Mouse (Mus musculus) testis, postnatal 10 days (tissue): ENCODE data around the gene Cxcl15.
"Not testable (repeated sequence)": the region's sequence is repeated elsewhere in the genome, so short reads cannot be mapped to it uniquely, and the experiment has no call there.

Experiments used
- DNase-seq: peaks from one replicate; pipeline ENCODE4 v3.0.0; 2021; ENCODE audit warnings: low spot score

Gene Cxcl15

DNA sequence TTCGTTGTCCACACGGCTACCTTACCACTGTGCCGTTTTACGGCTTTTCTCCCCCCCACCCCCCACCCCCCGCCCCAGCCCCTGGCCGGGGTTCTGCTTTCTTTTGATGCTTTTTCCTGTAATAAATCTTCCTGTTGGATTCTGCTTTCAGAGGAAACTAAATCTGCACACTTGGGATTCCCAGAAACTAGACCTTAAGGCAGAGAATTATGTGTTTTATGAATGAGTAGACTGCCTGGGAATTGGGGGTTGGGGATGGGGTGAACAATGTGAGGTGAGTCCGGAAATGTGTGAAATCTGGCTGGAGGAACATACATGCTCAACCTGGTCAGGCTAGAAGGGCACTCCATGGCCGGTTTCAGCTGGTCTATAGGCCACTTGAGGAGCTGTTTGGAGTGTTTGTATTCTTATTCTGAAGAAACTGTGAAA lies 4.2 kb upstream of the Cxcl15 start:
- no peak for DNase-seq

DNA sequence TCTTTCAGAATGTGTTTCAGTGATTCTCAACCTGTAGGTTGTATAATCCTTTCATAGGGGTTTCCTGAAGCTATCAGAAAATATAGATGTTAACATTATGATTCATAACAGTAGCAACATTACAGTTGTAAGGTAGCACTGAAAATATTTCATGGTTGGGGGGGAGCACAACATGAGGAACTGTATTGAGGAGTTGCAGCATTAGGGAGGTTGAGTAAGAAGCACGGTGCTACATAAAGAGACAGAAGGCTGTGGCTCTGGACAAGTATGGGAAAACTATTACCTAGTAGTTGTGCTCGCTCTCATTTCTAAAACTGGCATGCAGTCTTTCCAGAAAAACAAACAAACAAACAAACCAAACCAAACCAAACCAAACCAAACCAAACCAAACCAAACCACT lies 1.1 kb downstream of the Cxcl15 start:
- DNase-seq = not testable (repeated sequence)

DNA sequence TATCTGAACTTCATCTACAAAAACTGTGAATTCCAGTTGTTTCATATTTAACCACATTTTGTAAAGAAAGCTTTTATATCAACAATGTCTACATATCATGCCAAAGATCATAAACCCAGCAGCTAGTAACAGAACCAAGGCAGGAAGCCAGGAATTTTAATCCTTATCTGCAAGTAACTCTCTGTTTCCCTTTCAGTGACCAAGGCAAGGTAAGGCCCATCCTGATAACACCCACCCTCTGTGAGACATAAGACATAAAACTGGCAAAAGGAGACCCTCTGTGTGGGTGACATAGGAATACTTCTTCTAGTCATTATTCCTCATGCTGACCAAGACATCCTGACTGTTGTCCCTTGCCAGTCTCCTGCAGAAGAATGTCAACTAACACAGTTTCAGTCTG lies 10.2 kb downstream of the Cxcl15 start:
- no peak for DNase-seq

DNA sequence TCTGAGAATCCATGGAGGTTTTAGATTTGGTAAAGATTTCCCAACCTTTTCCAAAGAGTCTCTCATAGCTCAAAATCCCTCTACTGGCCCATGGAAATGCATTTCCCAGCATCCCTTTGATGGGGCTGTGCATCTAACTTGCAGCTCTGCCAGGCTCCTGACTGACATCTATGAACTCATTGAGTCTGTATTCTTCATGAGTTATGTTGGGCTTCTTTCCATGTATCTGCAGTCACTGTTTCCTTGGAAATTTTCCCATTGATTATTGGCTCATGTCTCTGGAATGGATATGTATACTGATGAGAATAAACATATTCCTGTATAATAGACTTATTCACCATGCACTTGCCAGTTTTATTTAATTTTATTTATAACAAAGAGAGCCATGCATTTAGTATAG lies 11.7 kb downstream of the Cxcl15 start:
- DNase-seq = no peak

DNA sequence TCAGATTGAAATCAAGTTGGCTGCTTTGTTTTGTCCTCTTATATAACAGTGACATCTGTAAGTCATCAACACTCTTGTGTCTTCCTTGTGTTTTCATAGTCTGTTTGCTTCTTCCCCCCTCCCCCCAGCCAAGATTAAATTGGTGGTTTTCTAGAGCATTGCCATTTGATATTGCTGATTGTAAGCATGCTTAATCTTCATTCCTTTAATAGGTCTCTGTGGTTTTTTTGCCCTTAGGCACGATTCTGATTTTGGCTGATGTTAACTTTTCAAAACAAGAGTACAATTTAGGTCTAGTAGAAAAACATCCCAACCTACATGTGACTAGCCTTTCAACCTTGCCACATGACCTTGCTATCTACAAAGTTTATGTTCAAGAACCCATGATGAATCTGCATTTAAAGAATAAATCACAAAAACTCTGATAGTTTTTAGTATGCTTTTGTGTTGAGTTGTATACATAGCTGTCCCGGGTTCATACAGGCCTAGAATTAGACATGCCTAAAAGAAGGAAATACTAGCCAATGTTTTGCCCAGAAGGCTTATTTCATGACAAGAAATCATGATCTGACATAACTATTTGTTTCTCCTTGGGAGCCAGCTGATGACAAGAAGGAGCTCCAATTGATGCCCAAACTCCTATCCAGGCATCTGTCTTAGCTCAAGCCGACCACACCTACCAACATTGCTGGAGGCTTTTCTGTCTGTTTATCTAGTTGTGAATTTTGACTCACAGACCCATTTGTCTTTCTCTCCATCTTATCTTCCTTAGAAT lies 13.0 kb downstream of the Cxcl15 start:
- DNase-seq = no peak

DNA sequence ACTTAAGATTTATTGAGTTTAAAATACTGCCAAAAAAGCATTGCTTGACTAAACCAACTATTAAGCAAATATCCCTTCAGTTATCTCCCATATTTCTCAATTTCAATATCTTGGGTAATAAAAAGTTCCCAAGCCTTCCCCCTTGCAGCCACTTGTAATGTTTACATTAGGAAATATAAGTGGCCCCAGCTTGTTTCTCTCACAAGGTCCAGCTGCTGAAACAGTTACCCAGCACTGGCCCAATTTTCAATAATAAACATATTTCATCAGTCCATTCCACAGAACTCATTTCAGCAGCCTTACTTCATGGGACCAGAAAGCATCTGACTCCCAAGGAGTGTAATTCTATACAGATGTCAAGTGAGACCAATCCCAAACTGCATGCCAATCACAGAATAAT lies 25.4 kb downstream of the Cxcl15 start:
- no peak for DNase-seq

DNA sequence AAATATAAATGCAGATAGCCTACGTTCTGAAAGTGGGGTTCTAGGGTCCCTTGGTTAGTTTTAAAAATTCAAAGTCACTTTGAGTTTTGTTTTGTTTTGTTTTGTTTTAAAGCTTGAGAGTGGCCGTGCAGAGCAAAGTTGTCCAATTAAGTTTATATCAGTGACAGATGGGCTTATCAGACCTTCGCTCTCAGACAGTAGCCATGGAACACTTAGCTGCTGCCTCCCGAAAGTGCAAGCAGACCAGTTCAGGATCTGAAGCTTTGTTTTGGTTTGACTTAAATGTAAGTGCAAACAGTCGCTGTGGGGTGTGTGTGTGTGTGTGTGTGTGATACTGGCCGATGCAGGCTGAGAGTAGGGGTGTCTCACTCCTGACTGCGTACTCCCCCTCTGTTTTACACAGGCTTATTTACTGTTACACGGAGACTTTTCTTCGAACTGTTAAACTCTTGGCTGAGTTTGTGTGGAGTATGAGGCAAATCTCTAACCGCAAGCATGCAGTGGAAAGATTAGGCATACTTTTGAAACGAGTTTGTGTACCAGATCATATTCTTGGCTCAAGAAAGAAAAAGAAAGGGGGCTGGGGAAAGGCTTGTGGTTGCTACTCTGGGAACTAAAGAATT lies 37.9 kb downstream of the Cxcl15 start:
- no peak for DNase-seq

DNA sequence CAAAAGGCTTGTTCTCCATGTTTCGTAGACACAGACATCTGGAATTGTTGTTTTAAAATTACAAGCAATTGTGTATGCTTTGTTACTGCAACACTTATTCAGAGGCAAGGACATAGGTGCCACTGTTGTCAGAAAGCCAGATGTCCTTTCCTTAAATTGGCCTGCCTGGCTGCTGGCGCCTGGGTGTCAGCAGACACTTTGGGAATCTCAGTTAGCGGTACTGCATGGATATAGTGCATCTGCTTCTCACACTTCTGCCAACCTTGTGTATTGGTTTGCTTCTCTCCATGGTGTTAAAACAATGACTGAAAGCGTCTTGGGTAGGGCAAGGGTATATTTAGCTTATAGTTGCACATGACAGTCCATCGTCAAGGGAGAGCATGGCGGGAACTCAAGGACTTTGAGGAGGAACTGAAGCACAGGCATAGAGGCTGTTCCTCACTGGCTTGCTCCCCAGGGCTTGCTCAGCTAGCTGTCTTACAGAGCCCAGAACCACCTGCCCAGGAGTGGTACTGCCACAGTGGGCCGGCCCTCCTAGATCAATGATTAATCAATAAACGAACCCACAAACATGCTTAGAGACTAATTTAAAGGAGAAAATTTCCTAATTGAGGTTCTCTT lies 38.5 kb downstream of the Cxcl15 start:
- DNase-seq = no peak

DNA sequence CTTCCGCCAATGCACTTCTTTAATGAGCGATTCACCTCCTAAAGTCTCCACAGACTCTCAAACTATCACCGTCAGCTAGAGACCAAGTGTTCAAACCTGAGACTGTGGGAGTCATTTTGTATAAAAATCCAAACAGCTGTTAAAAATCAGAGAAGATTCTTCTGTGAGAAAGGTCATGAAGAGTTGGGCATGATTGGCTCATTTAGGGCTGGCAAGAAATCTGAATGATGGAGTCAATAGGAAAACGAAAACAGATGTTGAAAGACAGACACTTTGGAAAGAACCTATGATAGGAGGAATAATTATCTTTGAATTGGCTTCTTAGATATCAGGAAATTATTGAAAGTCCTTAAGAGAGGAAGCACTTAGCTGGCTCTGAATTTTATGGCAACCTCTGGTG lies 40.1 kb downstream of the Cxcl15 start:
- no peak for DNase-seq

DNA sequence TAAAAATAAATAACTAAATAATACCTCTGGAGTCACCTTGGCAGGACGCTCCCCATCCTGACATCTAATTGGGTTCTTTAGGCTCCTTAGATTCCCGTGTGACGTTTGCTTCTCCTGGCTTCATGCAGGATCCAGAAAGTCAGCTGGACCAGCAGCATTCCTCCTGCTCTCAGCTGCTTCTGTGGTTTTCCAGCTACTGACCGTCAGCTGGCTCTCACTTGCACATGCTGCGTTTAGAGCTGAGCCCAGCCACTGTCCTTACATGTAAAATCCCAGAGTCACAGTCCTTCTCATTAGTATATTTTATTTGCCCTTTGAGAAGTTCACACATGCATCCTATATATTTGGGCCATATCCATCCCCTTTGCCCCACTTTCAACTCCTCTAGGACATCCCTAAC lies 44.2 kb downstream of the Cxcl15 start:
- DNase-seq = no peak

DNA sequence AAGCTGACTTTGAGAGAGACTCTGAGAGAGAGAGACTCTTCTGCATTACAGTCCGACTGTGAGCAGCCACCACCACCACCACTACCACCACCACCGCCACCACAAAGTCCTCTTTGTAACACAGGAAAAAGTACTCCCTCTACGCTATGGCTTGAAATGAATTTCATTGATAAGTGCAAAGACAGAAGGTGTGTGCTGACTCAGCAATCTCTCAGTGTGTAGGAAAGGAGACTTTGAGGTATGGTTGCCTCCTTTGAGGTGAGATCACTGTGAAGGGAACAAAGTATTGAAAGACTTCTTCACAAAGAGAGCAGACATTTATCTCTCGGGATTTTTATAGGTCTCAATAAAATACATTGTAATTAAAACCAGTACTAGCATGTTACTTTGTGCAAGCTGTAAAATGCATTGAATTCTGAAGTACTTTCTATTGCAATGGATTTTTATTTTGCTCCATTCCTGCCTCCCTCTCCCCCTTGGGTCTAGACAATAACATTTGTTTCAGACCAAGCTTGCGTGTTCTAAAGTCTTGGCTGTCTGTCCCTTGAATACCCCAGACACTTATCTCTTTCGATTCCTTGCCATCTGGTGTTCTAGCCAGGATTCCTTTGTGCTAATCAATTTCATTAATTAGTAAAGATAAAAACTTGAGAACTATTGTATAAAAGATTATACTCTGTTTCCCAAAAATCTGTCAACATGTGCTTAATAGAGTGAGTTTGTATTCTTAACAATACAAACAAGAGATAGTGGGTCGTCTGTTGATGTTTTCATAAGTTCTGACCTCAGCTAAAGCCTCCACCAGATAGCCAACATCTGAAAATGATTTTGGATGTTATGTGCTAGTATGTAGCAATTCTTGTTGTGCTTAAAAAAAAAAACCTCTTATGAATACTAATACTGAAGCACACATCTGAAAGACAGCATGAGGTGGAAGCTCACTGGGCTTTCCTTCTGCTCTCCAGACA lies 46.9 kb downstream of the Cxcl15 start:
- no peak for DNase-seq

DNA sequence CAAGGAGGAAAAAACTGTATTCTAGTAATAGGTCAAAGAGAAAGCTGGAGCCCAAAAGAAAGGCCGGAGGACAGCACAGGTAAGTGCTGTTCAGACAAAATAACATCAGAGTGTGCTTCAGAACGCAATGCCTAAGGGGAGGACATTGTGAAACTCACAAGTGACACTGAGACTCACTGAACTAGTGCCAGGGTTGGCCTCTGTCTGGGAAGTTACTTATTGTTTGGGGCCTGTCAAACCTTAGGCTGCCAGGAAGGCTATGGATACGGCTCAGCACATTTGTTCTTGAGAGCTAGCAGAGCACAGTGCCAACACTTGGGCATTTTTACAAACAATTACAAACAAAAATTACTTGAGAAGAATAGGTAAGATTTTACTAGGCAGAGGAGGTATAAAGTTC lies 49.6 kb downstream of the Cxcl15 start:
- DNase-seq = no peak

DNA sequence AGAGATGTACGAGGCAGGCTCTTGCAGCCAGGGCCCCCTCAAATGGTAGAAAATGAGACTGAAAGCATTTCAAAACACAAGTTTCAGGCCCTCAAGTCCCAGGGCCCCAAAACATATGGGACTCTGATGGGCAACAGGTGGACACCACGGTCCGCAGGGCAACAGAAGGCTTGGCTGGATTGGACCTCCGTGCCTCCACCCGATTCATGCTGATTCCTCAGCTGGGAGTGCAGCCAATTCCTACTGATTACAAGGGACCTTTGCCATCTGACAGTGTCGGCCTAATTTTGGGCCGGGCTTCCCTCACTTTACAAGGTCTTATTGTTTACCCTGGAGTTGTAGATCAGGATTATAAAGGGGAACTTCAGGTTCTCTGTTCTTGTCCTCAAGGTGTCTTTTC lies 55.8 kb downstream of the Cxcl15 start:
- DNase-seq = not testable (repeated sequence)

DNA sequence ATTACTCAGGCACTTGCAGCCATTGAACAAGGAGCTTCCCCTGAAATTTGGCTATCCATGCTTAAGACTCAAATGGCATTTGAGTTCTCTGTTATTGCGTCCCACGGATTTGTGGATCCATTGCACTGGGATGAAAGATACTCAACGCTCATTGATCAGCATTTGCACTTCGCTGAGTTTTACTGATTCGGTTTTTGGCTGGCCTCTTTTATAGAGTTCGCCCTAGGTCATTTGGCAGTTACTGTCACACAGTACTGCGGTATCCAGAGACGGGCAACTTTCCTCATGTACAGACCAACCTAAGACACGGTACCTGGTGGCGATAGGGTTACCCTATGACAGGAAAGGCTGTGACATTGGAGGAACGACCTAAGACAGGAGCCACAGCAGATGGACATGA lies 57.1 kb downstream of the Cxcl15 start:
- DNase-seq = not testable (repeated sequence)
